In genomic region chr6:146881896-146882770, GRCm38 (mm10) we compare ENCODE assay signal across 36 mouse cellular contexts. TPM values are rescaled to one million over a fixed set of nuclear protein-coding genes. Genes with fewer than 3 reads are reported as not detected.
DNase-seq lines count a peak whose midpoint lies in the region; ATAC-seq and TF ChIP-seq lines count a peak whose summit lies in the region.
"Had no signal": no experiment of that assay in that cellular context is flagged by ENCODE, and none has a peak within 500 bp of the region (broad histone marks: within the 10 kb centered on the region; RNA-seq: fewer than 3 reads in every experiment).

No protein-coding gene starts in this region.

- H3K27ac ChIP-seq in intestine, postnatal 0 days (ENCODE audit: low read depth, low read length): 0 out of 2 replicates have a peak overlapping the region, but pooled peaks have one; percentile 28
- H3K27ac ChIP-seq in intestine, embryonic 15.5 days: no peak overlapping the region
- peak overlapping the region; percentile 20; the same call in 1 of the 2 replicates for H3K27ac ChIP-seq in kidney, postnatal 0 days
- H3K27ac ChIP-seq in hindbrain, embryonic 12.5 days: no peak overlapping the region
- H3K27ac ChIP-seq: embryonic facial prominence, embryonic 15.5 days; gastrocnemius, adult 2 months; heart, embryonic 15.5 days; hindbrain, embryonic 13.5 days had no signal

- H3K27me3 ChIP-seq in intestine, postnatal 0 days (replicated peaks; ENCODE audit: control insufficient read depth, insufficient read depth, low read length): no peaks in the 10 kb centered on the region
- no peaks in the 10 kb centered on the region for H3K27me3 ChIP-seq in intestine, embryonic 15.5 days (replicated peaks)
- H3K27me3 ChIP-seq in kidney, postnatal 0 days (ENCODE audit: insufficient read depth, low read length): no peaks in the 10 kb centered on the region
- H3K27me3 ChIP-seq in hindbrain, embryonic 12.5 days: 0 out of 2 replicates have a peak, but pooled peaks cover 3% of the 10 kb centered on the region
- H3K27me3 ChIP-seq: CH12.LX; embryonic facial prominence, embryonic 15.5 days; heart, embryonic 15.5 days; hindbrain, embryonic 13.5 days had no signal

- no peaks in the 10 kb centered on the region for H3K4me1 ChIP-seq in intestine, postnatal 0 days (replicated peaks; ENCODE audit: control insufficient read depth, insufficient read depth, low read length)
- H3K4me1 ChIP-seq in intestine, embryonic 15.5 days (replicated peaks): 0 out of 2 replicates have a peak, but pooled peaks cover 6% of the 10 kb centered on the region
- H3K4me1 ChIP-seq in kidney, postnatal 0 days (replicated peaks; ENCODE audit: insufficient read depth, low read length): no peaks in the 10 kb centered on the region; the same call in none of the 2 replicates
- H3K4me1 ChIP-seq in hindbrain, embryonic 12.5 days: peaks cover 5% of the 10 kb centered on the region; the same call in 1 of the 2 replicates

- no peak for TF ChIP-seq CTCF in intestine, postnatal 0 days (IDR thresholded peaks at IDR 0.05; ENCODE audit: low read depth)
- TF ChIP-seq CTCF in kidney, postnatal 0 days (IDR thresholded peaks at IDR 0.05; ENCODE audit: low read depth): no peak

- no peak overlapping the region for H3K9ac ChIP-seq in intestine, postnatal 0 days (ENCODE audit: low read depth, low read length)
- H3K9ac ChIP-seq in intestine, embryonic 15.5 days: no peak overlapping the region
- no peak overlapping the region for H3K9ac ChIP-seq in kidney, postnatal 0 days (ENCODE audit: low read depth, low read length)
- no peak overlapping the region for H3K9ac ChIP-seq in hindbrain, embryonic 12.5 days
- H3K9ac ChIP-seq: embryonic facial prominence, embryonic 15.5 days; forebrain, postnatal 0 days; heart, embryonic 15.5 days; hindbrain, embryonic 13.5 days had no signal

- no peaks in the 10 kb centered on the region for H3K36me3 ChIP-seq in intestine, postnatal 0 days (ENCODE audit: control insufficient read depth, insufficient read depth)
- H3K36me3 ChIP-seq in intestine, embryonic 15.5 days: no peaks in the 10 kb centered on the region
- H3K36me3 ChIP-seq in kidney, postnatal 0 days (ENCODE audit: insufficient read depth, low read length): no peaks in the 10 kb centered on the region
- H3K36me3 ChIP-seq in hindbrain, embryonic 12.5 days: no peaks in the 10 kb centered on the region
- H3K36me3 ChIP-seq: embryonic facial prominence, embryonic 15.5 days; G1E; heart, embryonic 15.5 days; hindbrain, embryonic 13.5 days had no signal

- whole genome bisulfite sequencing in intestine, postnatal 0 days: 44% methylated on average over 13 of the region's 13 CpGs
- WGBS in intestine, embryonic 15.5 days: 47% methylated on average over 13 of the region's 13 CpGs
- WGBS in kidney, postnatal 0 days: 48% methylated on average over 13 of the region's 13 CpGs
- 71% methylated on average over 13 of the region's 13 CpGs for WGBS in hindbrain, embryonic 12.5 days

- ATAC-seq in intestine, postnatal 0 days: no peak
- no peak for ATAC-seq in intestine, embryonic 15.5 days
- ATAC-seq in kidney, postnatal 0 days (replicated peaks; ENCODE audit: low FRiP score, low read depth): no peak
- ATAC-seq in hindbrain, embryonic 12.5 days (ENCODE audit: low FRiP score): no peak
- ATAC-seq: activated CD4-positive, CD25-positive, alpha-beta regulatory T cell, adult 4 months; forebrain, embryonic 14.5 days; forebrain, postnatal 0 days; hindbrain, embryonic 16.5 days; intestine, embryonic 16.5 days had no signal

- DNase-seq in heart, adult 11 months: peak; percentile 78
- no peak for DNase-seq in heart, postnatal 4 days
- DNase-seq in kidney, postnatal 0 days (ENCODE audit: low spot score): no peak
- DNase-seq in kidney, postnatal 14 days: no peak
- peak; percentile 53 for DNase-seq in Muller cell, postnatal 12 days (ENCODE audit: inconsistent ontology term)
- DNase-seq: adrenal gland, adult 8-10 months; adrenal gland, postnatal 25 days; B cell, adult 2 months; cerebellum, adult 11-12 months; cerebellum, adult 8-10 months; cerebellum, postnatal 10 days; cerebellum, postnatal 36 days; embryo, embryonic 11 days; forebrain, postnatal 0 days; gastrocnemius, adult 2 months; gastrocnemius, postnatal 14 days; heart, adult 18-20 months; heart, postnatal 10 days had no signal

- H3K4me2 ChIP-seq in intestine, postnatal 0 days (replicated peaks; ENCODE audit: low read depth): no peak overlapping the region
- H3K4me2 ChIP-seq in intestine, embryonic 15.5 days (replicated peaks): no peak overlapping the region
- H3K4me2 ChIP-seq in kidney, postnatal 0 days (ENCODE audit: low read length): no peak overlapping the region
- H3K4me2 ChIP-seq in hindbrain, embryonic 12.5 days (replicated peaks): no peak overlapping the region
- H3K4me2 ChIP-seq: embryonic facial prominence, embryonic 15.5 days; heart, embryonic 11.5 days; heart, embryonic 15.5 days; hindbrain, embryonic 13.5 days had no signal

- peaks cover 2% of the 10 kb centered on the region; the same call in 1 of the 2 replicates for H3K9me3 ChIP-seq in intestine, postnatal 0 days (ENCODE audit: control insufficient read depth)
- H3K9me3 ChIP-seq in intestine, embryonic 15.5 days: no peaks in the 10 kb centered on the region
- no peaks in the 10 kb centered on the region for H3K9me3 ChIP-seq in kidney, postnatal 0 days (replicated peaks; ENCODE audit: low read length)
- H3K9me3 ChIP-seq in hindbrain, embryonic 12.5 days (replicated peaks): no peaks in the 10 kb centered on the region; the same call in 1 of the 2 replicates
- H3K9me3 ChIP-seq: embryonic facial prominence, embryonic 15.5 days had no signal

- H3K4me3 ChIP-seq in intestine, postnatal 0 days (ENCODE audit: low read depth, low read length): no peak overlapping the region
- H3K4me3 ChIP-seq in intestine, embryonic 15.5 days (replicated peaks): no peak overlapping the region
- H3K4me3 ChIP-seq in kidney, postnatal 0 days (replicated peaks; ENCODE audit: low read depth, low read length): no peak overlapping the region
- no peak overlapping the region for H3K4me3 ChIP-seq in hindbrain, embryonic 12.5 days
- H3K4me3 ChIP-seq: embryonic facial prominence, embryonic 15.5 days; gastrocnemius, adult 2 months; heart, embryonic 15.5 days; hindbrain, embryonic 13.5 days had no signal

RNA-seq across cellular contexts. Expression of gene Ppfibp1, which starts 6.2 kb away (rescaled TPM):
- 100 to 1,000 TPM in 1 of 2 experiments, 10 to 100 TPM in 1; 95.3 to 106 TPM for total RNA-seq in heart, postnatal 4 days (2021)
- polyA plus RNA-seq in intestine, postnatal 0 days (2015; fragmentation: Nextera tagmentation; extraction: Ambion mirVana): 32.3 and 32.4 TPM in 2 replicates
- 35.9 and 41.5 TPM in 2 replicates for polyA plus RNA-seq in intestine, embryonic 15.5 days (2015; fragmentation: Nextera tagmentation; extraction: Ambion mirVana)
- 55.9 and 60.2 TPM in 2 replicates for polyA plus RNA-seq in kidney, postnatal 0 days (2015; fragmentation: Nextera tagmentation; extraction: Ambion mirVana)
- polyA plus RNA-seq in hindbrain, embryonic 12.5 days (2016; fragmentation: Nextera tagmentation; extraction: Ambion mirVana): 38.6 and 45.6 TPM in 2 replicates

RNA-seq across cellular contexts. Expression of gene Smco2, which starts 32.2 kb away (rescaled TPM):
- under 1 TPM; 0.47 to 0.62 TPM for total RNA-seq in heart, postnatal 4 days (2021)
- polyA plus RNA-seq in intestine, postnatal 0 days (2015; fragmentation: Nextera tagmentation; extraction: Ambion mirVana): not detected in 2 replicates
- not detected in 2 replicates for polyA plus RNA-seq in intestine, embryonic 15.5 days (2015; fragmentation: Nextera tagmentation; extraction: Ambion mirVana)
- not detected in 2 replicates for polyA plus RNA-seq in kidney, postnatal 0 days (2015; fragmentation: Nextera tagmentation; extraction: Ambion mirVana)
- polyA plus RNA-seq in hindbrain, embryonic 12.5 days (2016; fragmentation: Nextera tagmentation; extraction: Ambion mirVana): not detected in 2 replicates
- total RNA-seq: adrenal gland, adult 8-10 months; adrenal gland, postnatal 25 days; CH12.LX; forebrain, postnatal 0 days; gastrocnemius, adult 2 months; gastrocnemius, postnatal 14 days; gastrocnemius, postnatal 4 days; hematopoietic stem cell, adult 5-6 weeks had no signal
- polyA plus RNA-seq: activated CD4-positive, CD25-positive, alpha-beta regulatory T cell, adult 4 months; brain, embryonic 14.5 days; embryonic facial prominence, embryonic 11.5 days; embryonic facial prominence, embryonic 15.5 days; forebrain, embryonic 11.5 days; forebrain, embryonic 14.5 days; forebrain, postnatal 0 days; G1E; heart, embryonic 11.5 days; hindbrain, embryonic 13.5 days; hindbrain, embryonic 16.5 days; intestine, embryonic 16.5 days had no signal

Comparison
In these comparisons a context has a peak if more than half of its experiments do, and no peak if none do; other contexts are left out.
1. DNase-seq: peak in heart, adult 11 months (single experiment) and Muller cell, postnatal 12 days (single experiment); none in heart, postnatal 4 days (single experiment), kidney, postnatal 0 days (single experiment) and kidney, postnatal 14 days (single experiment).
2. H3K27ac ChIP-seq: peak in intestine, postnatal 0 days (single experiment) and kidney, postnatal 0 days (single experiment); none in intestine, embryonic 15.5 days (single experiment) and hindbrain, embryonic 12.5 days (single experiment).